22 mouse cellular contexts compared by ENCODE assay signal in the genomic region with DNA sequence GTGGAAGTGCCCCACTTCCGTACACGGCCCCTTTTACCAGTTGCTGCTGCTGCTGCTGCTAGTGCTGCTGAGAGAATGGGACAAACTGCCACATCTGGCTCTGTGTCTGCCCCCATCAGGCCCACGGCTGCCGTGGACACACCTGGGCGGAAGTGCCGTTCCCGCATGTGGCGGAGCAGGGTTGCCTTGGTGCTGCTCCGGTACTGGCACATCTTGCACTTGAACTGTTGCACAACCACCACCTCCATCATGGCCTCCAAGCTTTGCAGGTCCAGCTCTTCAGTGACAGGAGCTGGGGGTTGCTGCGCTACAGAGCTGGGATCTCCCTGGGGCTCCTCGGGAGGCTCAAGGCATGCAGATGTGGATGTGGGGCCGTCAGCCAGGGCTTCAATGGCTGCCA. TPM values are rescaled to one million over a fixed set of nuclear protein-coding genes. Genes with fewer than 3 reads are reported as not detected.
DNase-seq lines count a peak whose midpoint lies in the region; ATAC-seq and TF ChIP-seq lines count a peak whose summit lies in the region.
"Had no signal": no experiment of that assay in that cellular context is flagged by ENCODE, and none has a peak within 500 bp of the region (broad histone marks: within the 10 kb centered on the region; RNA-seq: fewer than 3 reads in every experiment).

No protein-coding gene starts in this region.

- H3K9me3 ChIP-seq in forebrain, embryonic 12.5 days, result peaks cover 8% of the 10 kb centered on the region
- 0 out of 2 replicates have a peak, but pooled peaks cover 5% of the 10 kb centered on the region for H3K9me3 ChIP-seq in forebrain, embryonic 15.5 days
- peaks cover 13% of the 10 kb centered on the region for H3K9me3 ChIP-seq in megakaryocyte, embryonic 14.5 days
- peaks cover 6% of the 10 kb centered on the region for H3K9me3 ChIP-seq in E14TG2a.4 (ENCODE audit: low read length)
- H3K9me3 ChIP-seq in hindbrain, embryonic 11.5 days (ENCODE audit: control insufficient read depth, low read length), result 0 out of 2 replicates have a peak, but pooled peaks cover 4% of the 10 kb centered on the region

- intact Hi-C loops in heart, postnatal 14 days (cut with DNase I), result no loop called here

- DNase-seq in heart, adult 11 months, result peak; percentile 92
- DNase-seq in heart, postnatal 14 days, result no peak
- DNase-seq in hindbrain, embryonic 11.5 days (ENCODE audit: low spot score), result no peak
- DNase-seq: adrenal gland, adult 2 months; adrenal gland, adult 8-10 months; adrenal gland, postnatal 10 days; adrenal gland, postnatal 14 days; adrenal gland, postnatal 25 days; adrenal gland, postnatal 36 days; B cell, adult 2 months; cerebellum, adult 11 months; cerebellum, adult 18-20 months had no signal

- no peak for ATAC-seq in forebrain, embryonic 12.5 days (ENCODE audit: low FRiP score)
- no peak for ATAC-seq in forebrain, embryonic 15.5 days (replicated peaks)
- no peak for ATAC-seq in megakaryocyte, adult 5-6 weeks (ENCODE audit: poor library complexity, severe bottlenecking)
- ATAC-seq in hindbrain, embryonic 11.5 days (ENCODE audit: low FRiP score), result no peak
- ATAC-seq: activated CD4-positive, CD25-positive, alpha-beta regulatory T cell, adult 4 months; CD4-positive, CD25-positive, alpha-beta regulatory T cell, adult 4 months; Patski had no signal

- no peak overlapping the region for H3K4me2 ChIP-seq in forebrain, embryonic 12.5 days
- H3K4me2 ChIP-seq in forebrain, embryonic 15.5 days (replicated peaks), result no peak overlapping the region
- no peak overlapping the region for H3K4me2 ChIP-seq in hindbrain, embryonic 11.5 days (replicated peaks; ENCODE audit: low read depth, low read length)

- peaks cover 72% of the 10 kb centered on the region for H3K36me3 ChIP-seq in forebrain, embryonic 12.5 days (replicated peaks)
- peaks cover 65% of the 10 kb centered on the region for H3K36me3 ChIP-seq in forebrain, embryonic 15.5 days
- H3K36me3 ChIP-seq in megakaryocyte, embryonic 14.5 days (replicated peaks; ENCODE audit: low read length), result peaks cover 72% of the 10 kb centered on the region
- peaks cover 74% of the 10 kb centered on the region for H3K36me3 ChIP-seq in E14TG2a.4 (ENCODE audit: insufficient read depth, low read length)
- H3K36me3 ChIP-seq in hindbrain, embryonic 11.5 days (ENCODE audit: control insufficient read depth, insufficient read depth, low read length), result peaks cover 29% of the 10 kb centered on the region

- no peak overlapping the region for H3K9ac ChIP-seq in forebrain, embryonic 12.5 days
- H3K9ac ChIP-seq in forebrain, embryonic 15.5 days (replicated peaks), result no peak overlapping the region
- no peak overlapping the region for H3K9ac ChIP-seq in hindbrain, embryonic 11.5 days (ENCODE audit: low read depth, low read length)

- WGBS in forebrain, embryonic 12.5 days, result 96% methylated on average over 12 of the region's 12 CpGs
- 95% methylated on average over 12 of the region's 12 CpGs for WGBS in forebrain, embryonic 15.5 days
- 97% methylated on average over 12 of the region's 12 CpGs for WGBS in hindbrain, embryonic 11.5 days

- 0 out of 2 replicates have a peak overlapping the region, but pooled peaks have one; percentile 0 for H3K4me3 ChIP-seq in forebrain, embryonic 12.5 days (replicated peaks)
- H3K4me3 ChIP-seq in forebrain, embryonic 15.5 days, result no peak overlapping the region
- peak overlapping the region; percentile 59 for H3K4me3 ChIP-seq in megakaryocyte, embryonic 14.5 days (replicated peaks)
- peak overlapping the region; percentile 35; the same call in 1 of the 2 replicates for H3K4me3 ChIP-seq in E14TG2a.4 (replicated peaks; ENCODE audit: low read length)
- no peak overlapping the region for H3K4me3 ChIP-seq in hindbrain, embryonic 11.5 days (ENCODE audit: low read depth, low read length)

- no peak overlapping the region for H3K27ac ChIP-seq in forebrain, embryonic 12.5 days
- H3K27ac ChIP-seq in forebrain, embryonic 15.5 days (replicated peaks), result no peak overlapping the region
- no peak overlapping the region for H3K27ac ChIP-seq in hindbrain, embryonic 11.5 days (ENCODE audit: low read depth, low read length)

- no peak for TF ChIP-seq CTCF in E14TG2a.4 (conservative IDR thresholded peaks at IDR 0.05; ENCODE audit: low read length)

- H3K27me3 ChIP-seq in forebrain, embryonic 12.5 days, result no peaks in the 10 kb centered on the region
- H3K27me3 ChIP-seq in forebrain, embryonic 15.5 days, result no peaks in the 10 kb centered on the region
- no peaks in the 10 kb centered on the region for H3K27me3 ChIP-seq in megakaryocyte, embryonic 14.5 days (replicated peaks)
- no peaks in the 10 kb centered on the region for H3K27me3 ChIP-seq in E14TG2a.4 (ENCODE audit: insufficient read depth, low read length)
- no peaks in the 10 kb centered on the region for H3K27me3 ChIP-seq in hindbrain, embryonic 11.5 days (ENCODE audit: control insufficient read depth, insufficient read depth, low read length)
- H3K27me3 ChIP-seq: CH12.LX, Patski had no signal

- peaks cover 23% of the 10 kb centered on the region for H3K4me1 ChIP-seq in forebrain, embryonic 12.5 days
- H3K4me1 ChIP-seq in forebrain, embryonic 15.5 days, result peaks cover 23% of the 10 kb centered on the region
- peaks cover 40% of the 10 kb centered on the region for H3K4me1 ChIP-seq in megakaryocyte, embryonic 14.5 days
- peaks cover 46% of the 10 kb centered on the region for H3K4me1 ChIP-seq in E14TG2a.4 (replicated peaks; ENCODE audit: low read depth, low read length)
- peaks cover 6% of the 10 kb centered on the region for H3K4me1 ChIP-seq in hindbrain, embryonic 11.5 days (replicated peaks; ENCODE audit: control insufficient read depth, insufficient read depth, low read length)

RNA-seq across cellular contexts. Expression of a gene that starts 4.0 kb away (rescaled TPM):
- polyA plus RNA-seq in forebrain, embryonic 12.5 days (2016; fragmentation: Nextera tagmentation; extraction: Ambion mirVana), result 18.3 and 19.1 TPM in 2 replicates
- polyA plus RNA-seq in forebrain, embryonic 15.5 days (2015; fragmentation: Nextera tagmentation; extraction: Ambion mirVana), result 15.7 and 16.7 TPM in 2 replicates
- total RNA-seq in heart, postnatal 14 days (2021), result 10 to 100 TPM; 10.7 to 10.8 TPM
- polyA plus RNA-seq in megakaryocyte, embryonic 14.5 days (2012; ENCODE audit: insufficient read depth, low replicate concordance), result 21.8 and 45.9 TPM in 2 replicates
- total RNA-seq in megakaryocyte, adult 5-6 weeks (2015), result 15.6 and 16.1 TPM in 2 replicates
- 9.4 and 10.0 TPM in 2 replicates for total RNA-seq in megakaryocyte, adult 5-6 weeks (2017)
- 8.6 and 8.8 TPM in 2 replicates for polyA plus RNA-seq in hindbrain, embryonic 11.5 days (2014; fragmentation: Nextera tagmentation; extraction: Ambion mirVana)

RNA-seq across cellular contexts. Expression of a gene that starts 28.4 kb away (rescaled TPM):
- polyA plus RNA-seq in forebrain, embryonic 12.5 days (2016; fragmentation: Nextera tagmentation; extraction: Ambion mirVana), result 92.9 and 96.3 TPM in 2 replicates
- polyA plus RNA-seq in forebrain, embryonic 15.5 days (2015; fragmentation: Nextera tagmentation; extraction: Ambion mirVana), result 94.8 and 101 TPM in 2 replicates
- total RNA-seq in heart, postnatal 14 days (2021), result 10 to 100 TPM; 33.0 to 33.6 TPM
- polyA plus RNA-seq in megakaryocyte, embryonic 14.5 days (2012; ENCODE audit: insufficient read depth, low replicate concordance), result 120 and 158 TPM in 2 replicates
- 38.4 and 47.1 TPM in 2 replicates for total RNA-seq in megakaryocyte, adult 5-6 weeks (2015)
- total RNA-seq in megakaryocyte, adult 5-6 weeks (2017), result 31.2 and 33.4 TPM in 2 replicates
- polyA plus RNA-seq in hindbrain, embryonic 11.5 days (2014; fragmentation: Nextera tagmentation; extraction: Ambion mirVana), result 58.1 and 60.0 TPM in 2 replicates

RNA-seq across cellular contexts. Expression of a gene that starts 33.1 kb away (rescaled TPM):
- polyA plus RNA-seq in forebrain, embryonic 12.5 days (2016; fragmentation: Nextera tagmentation; extraction: Ambion mirVana), result 3.6 and 4.4 TPM in 2 replicates
- 17.9 and 19.5 TPM in 2 replicates for polyA plus RNA-seq in forebrain, embryonic 15.5 days (2015; fragmentation: Nextera tagmentation; extraction: Ambion mirVana)
- under 1 TPM; 0.43 to 0.63 TPM for total RNA-seq in heart, postnatal 14 days (2021)
- 2.4 TPM in 1 of 2 replicates, not detected in the other for polyA plus RNA-seq in megakaryocyte, embryonic 14.5 days (2012; ENCODE audit: insufficient read depth, low replicate concordance)
- 326 and 367 TPM in 2 replicates for total RNA-seq in megakaryocyte, adult 5-6 weeks (2015)
- total RNA-seq in megakaryocyte, adult 5-6 weeks (2017), result 217 and 317 TPM in 2 replicates
- polyA plus RNA-seq in hindbrain, embryonic 11.5 days (2014; fragmentation: Nextera tagmentation; extraction: Ambion mirVana), result 1.3 TPM in 2 replicates
- total RNA-seq: CH12.LX had no signal

RNA-seq across cellular contexts. Expression of a gene that starts 50.0 kb away (rescaled TPM):
- 39.0 and 40.4 TPM in 2 replicates for polyA plus RNA-seq in forebrain, embryonic 12.5 days (2016; fragmentation: Nextera tagmentation; extraction: Ambion mirVana)
- polyA plus RNA-seq in forebrain, embryonic 15.5 days (2015; fragmentation: Nextera tagmentation; extraction: Ambion mirVana), result 45.3 and 50.7 TPM in 2 replicates
- 10 to 100 TPM; 43.7 to 58.5 TPM for total RNA-seq in heart, postnatal 14 days (2021)
- polyA plus RNA-seq in megakaryocyte, embryonic 14.5 days (2012; ENCODE audit: insufficient read depth, low replicate concordance), result 15.1 and 146 TPM in 2 replicates
- total RNA-seq in megakaryocyte, adult 5-6 weeks (2015), result 3.8 and 7.1 TPM in 2 replicates
- 1.8 and 3.6 TPM in 2 replicates for total RNA-seq in megakaryocyte, adult 5-6 weeks (2017)
- 62.2 and 67.6 TPM in 2 replicates for polyA plus RNA-seq in hindbrain, embryonic 11.5 days (2014; fragmentation: Nextera tagmentation; extraction: Ambion mirVana)
- total RNA-seq: G1E had no signal
- polyA plus RNA-seq: G1E had no signal

RNA-seq across cellular contexts. Expression of a gene that starts 53.1 kb away (rescaled TPM):
- 5.6 and 6.2 TPM in 2 replicates for polyA plus RNA-seq in forebrain, embryonic 12.5 days (2016; fragmentation: Nextera tagmentation; extraction: Ambion mirVana)
- 16.2 and 17.2 TPM in 2 replicates for polyA plus RNA-seq in forebrain, embryonic 15.5 days (2015; fragmentation: Nextera tagmentation; extraction: Ambion mirVana)
- under 1 TPM; 0.73 to 0.91 TPM for total RNA-seq in heart, postnatal 14 days (2021)
- 0.47 and 0.89 TPM in 2 replicates for polyA plus RNA-seq in megakaryocyte, embryonic 14.5 days (2012; ENCODE audit: insufficient read depth, low replicate concordance)
- 0.91 and 1.3 TPM in 2 replicates for total RNA-seq in megakaryocyte, adult 5-6 weeks (2015)
- total RNA-seq in megakaryocyte, adult 5-6 weeks (2017), result 0.48 and 0.89 TPM in 2 replicates
- polyA plus RNA-seq in hindbrain, embryonic 11.5 days (2014; fragmentation: Nextera tagmentation; extraction: Ambion mirVana), result 7.4 and 7.5 TPM in 2 replicates

Comparison
In these comparisons a context has a peak if more than half of its experiments do, and no peak if none do; other contexts are left out.
1. H3K4me3 ChIP-seq: peak in forebrain, embryonic 12.5 days (single experiment), megakaryocyte, embryonic 14.5 days (single experiment) and E14TG2a.4 (single experiment); none in forebrain, embryonic 15.5 days (single experiment) and hindbrain, embryonic 11.5 days (single experiment).